15 mouse cellular contexts compared by ENCODE assay signal in genomic region chr7:84120142-84120760, GRCm38 (mm10). TPM values are rescaled to one million over a fixed set of nuclear protein-coding genes. Genes with fewer than 3 reads are reported as not detected.
DNase-seq lines count a peak whose midpoint lies in the region; ATAC-seq and TF ChIP-seq lines count a peak whose summit lies in the region.
"Had no signal": no experiment of that assay in that cellular context is flagged by ENCODE, and none has a peak within 500 bp of the region (broad histone marks: within the 10 kb centered on the region; RNA-seq: fewer than 3 reads in every experiment).

No protein-coding gene starts in this region.

- no peak for TF ChIP-seq CTCF in kidney, adult 2 months (conservative IDR thresholded peaks at IDR 0.05; ENCODE audit: insufficient read depth, insufficient read length, low read depth, low read length)
- no peak for TF ChIP-seq CTCF in thymus, adult 2 months (IDR thresholded peaks at IDR 0.05; ENCODE audit: borderline replicate concordance, control insufficient read depth, extremely low read depth, insufficient read depth, low read length, poor library complexity)
- TF ChIP-seq CTCF in forebrain, postnatal 0 days (IDR thresholded peaks at IDR 0.05; ENCODE audit: low read depth), result no peak

- H3K4me1 ChIP-seq in kidney, adult 2 months (ENCODE audit: control insufficient read depth, insufficient read depth, low read length), result peaks cover 49% of the 10 kb centered on the region
- H3K4me1 ChIP-seq in thymus, adult 2 months (replicated peaks; ENCODE audit: control insufficient read depth, insufficient read depth, low read length), result peaks cover 49% of the 10 kb centered on the region
- peaks cover 41% of the 10 kb centered on the region for H3K4me1 ChIP-seq in liver, embryonic 15.5 days (replicated peaks)
- peaks cover 21% of the 10 kb centered on the region for H3K4me1 ChIP-seq in forebrain, embryonic 15.5 days
- peaks cover 12% of the 10 kb centered on the region; the same call in 1 of the 2 replicates for H3K4me1 ChIP-seq in forebrain, postnatal 0 days (ENCODE audit: insufficient read depth)

- H3K9me3 ChIP-seq in liver, embryonic 15.5 days (replicated peaks), result no peaks in the 10 kb centered on the region
- no peaks in the 10 kb centered on the region for H3K9me3 ChIP-seq in forebrain, embryonic 15.5 days
- no peaks in the 10 kb centered on the region for H3K9me3 ChIP-seq in forebrain, postnatal 0 days (ENCODE audit: low read length)
- H3K9me3 ChIP-seq: embryonic facial prominence, embryonic 13.5 days; forebrain, embryonic 12.5 days; limb, embryonic 12.5 days had no signal

- no peak for TF ChIP-seq POLR2A in kidney, adult 2 months (IDR thresholded peaks at IDR 0.05; ENCODE audit: low read depth, low read length)
- no peak for TF ChIP-seq POLR2A in thymus, adult 2 months (IDR thresholded peaks at IDR 0.05; ENCODE audit: control insufficient read depth, extremely low read depth, insufficient read depth, low read length, poor library complexity)

- DNase-seq in kidney, adult 2 months, result peak; percentile 55
- no peak for DNase-seq in kidney, adult 11 months
- peak; percentile 50 for DNase-seq in thymus, adult 2 months
- no peak for DNase-seq in thymus, postnatal 0 days (ENCODE audit: low spot score)
- DNase-seq in forebrain, postnatal 0 days, result no peak
- DNase-seq: adrenal gland, adult 8-10 months; cerebellum, postnatal 25 days; kidney, postnatal 4 days; lung, postnatal 4 days; midbrain, embryonic 14.5 days had no signal

- H3K27me3 ChIP-seq in kidney, adult 2 months (replicated peaks; ENCODE audit: control insufficient read depth, insufficient read depth, low read length), result no peaks in the 10 kb centered on the region
- no peaks in the 10 kb centered on the region for H3K27me3 ChIP-seq in thymus, adult 2 months (ENCODE audit: control insufficient read depth, insufficient read depth, low read length)
- H3K27me3 ChIP-seq in liver, embryonic 15.5 days, result no peaks in the 10 kb centered on the region
- H3K27me3 ChIP-seq in forebrain, embryonic 15.5 days, result no peaks in the 10 kb centered on the region
- no peaks in the 10 kb centered on the region for H3K27me3 ChIP-seq in forebrain, postnatal 0 days (ENCODE audit: insufficient read depth, low read length)
- H3K27me3 ChIP-seq: embryonic facial prominence, embryonic 13.5 days; forebrain, embryonic 12.5 days; limb, embryonic 12.5 days had no signal

- H3K4me3 ChIP-seq in kidney, adult 2 months (ENCODE audit: insufficient read depth, low read depth, low read length), result no peak overlapping the region
- no peak overlapping the region for H3K4me3 ChIP-seq in thymus, adult 2 months (ENCODE audit: control insufficient read depth, insufficient read depth, low read length)
- no peak overlapping the region for H3K4me3 ChIP-seq in liver, embryonic 15.5 days (replicated peaks)
- H3K4me3 ChIP-seq in forebrain, embryonic 15.5 days, result no peak overlapping the region
- no peak overlapping the region for H3K4me3 ChIP-seq in forebrain, postnatal 0 days (ENCODE audit: low read depth, low read length)
- H3K4me3 ChIP-seq: embryonic facial prominence, embryonic 13.5 days; forebrain, embryonic 12.5 days; limb, embryonic 12.5 days had no signal

- no peak overlapping the region for H3K9ac ChIP-seq in liver, embryonic 15.5 days
- H3K9ac ChIP-seq in forebrain, embryonic 15.5 days (replicated peaks), result no peak overlapping the region
- no peak overlapping the region for H3K9ac ChIP-seq in forebrain, postnatal 0 days
- H3K9ac ChIP-seq: embryonic facial prominence, embryonic 13.5 days; forebrain, embryonic 12.5 days; limb, embryonic 12.5 days had no signal

- H3K27ac ChIP-seq in kidney, adult 2 months (ENCODE audit: insufficient read depth, low read depth, low read length), result peak overlapping the region; percentile 53
- H3K27ac ChIP-seq in thymus, adult 2 months (ENCODE audit: control insufficient read depth, insufficient read depth, low read length), result peak overlapping the region; percentile 98
- H3K27ac ChIP-seq in liver, embryonic 15.5 days (replicated peaks), result 0 out of 2 replicates have a peak overlapping the region, but pooled peaks have one; percentile 14
- no peak overlapping the region for H3K27ac ChIP-seq in forebrain, embryonic 15.5 days (replicated peaks)
- no peak overlapping the region for H3K27ac ChIP-seq in forebrain, postnatal 0 days (ENCODE audit: low read depth, low read length)
- H3K27ac ChIP-seq: embryonic facial prominence, embryonic 13.5 days; forebrain, embryonic 12.5 days; limb, embryonic 12.5 days had no signal

- H3K4me2 ChIP-seq in liver, embryonic 15.5 days, result no peak overlapping the region
- H3K4me2 ChIP-seq in forebrain, embryonic 15.5 days (replicated peaks), result no peak overlapping the region
- H3K4me2 ChIP-seq in forebrain, postnatal 0 days (ENCODE audit: low read depth), result no peak overlapping the region
- H3K4me2 ChIP-seq: embryonic facial prominence, embryonic 13.5 days; forebrain, embryonic 12.5 days; limb, embryonic 12.5 days had no signal

- no peaks in the 10 kb centered on the region for H3K36me3 ChIP-seq in kidney, adult 2 months (ENCODE audit: control insufficient read depth, insufficient read depth, low read length)
- H3K36me3 ChIP-seq in thymus, adult 2 months (ENCODE audit: control insufficient read depth, insufficient read depth, low read length), result no peaks in the 10 kb centered on the region
- no peaks in the 10 kb centered on the region for H3K36me3 ChIP-seq in liver, embryonic 15.5 days (replicated peaks)
- H3K36me3 ChIP-seq in forebrain, embryonic 15.5 days, result no peaks in the 10 kb centered on the region
- no peaks in the 10 kb centered on the region for H3K36me3 ChIP-seq in forebrain, postnatal 0 days (ENCODE audit: insufficient read depth)
- H3K36me3 ChIP-seq: embryonic facial prominence, embryonic 13.5 days; forebrain, embryonic 12.5 days; limb, embryonic 12.5 days had no signal

- 42% methylated on average over 5 of the region's 5 CpGs for WGBS in kidney, adult 2 months
- WGBS in thymus, adult 2 months, result 69% methylated on average over 5 of the region's 5 CpGs
- WGBS in liver, embryonic 15.5 days (ENCODE audit: insufficient replicate concordance), result 51% methylated on average over 5 of the region's 5 CpGs
- WGBS in forebrain, embryonic 15.5 days, result 67% methylated on average over 5 of the region's 5 CpGs
- WGBS in forebrain, postnatal 0 days, result 76% methylated on average over 5 of the region's 5 CpGs

- no peak for ATAC-seq in liver, embryonic 15.5 days (ENCODE audit: insufficient read depth)
- no peak for ATAC-seq in forebrain, embryonic 15.5 days (replicated peaks)
- no peak for ATAC-seq in forebrain, postnatal 0 days

RNA-seq across cellular contexts. Expression of gene Abhd17c, which starts 31.4 kb away (rescaled TPM):
- polyA plus RNA-seq in kidney, adult 2 months (2012; rRNA removed), result 151 and 179 TPM in 2 replicates
- 78.7 and 92.3 TPM in 2 replicates for polyA plus RNA-seq in thymus, adult 2 months (2012; rRNA removed)
- polyA plus RNA-seq in thymus, postnatal 0 days (2015; fragmentation: Nextera tagmentation; extraction: Ambion mirVana), result 38.6 and 46.5 TPM in 2 replicates
- polyA plus RNA-seq in liver, embryonic 15.5 days (2015; fragmentation: Nextera tagmentation; extraction: Ambion mirVana), result 22.3 and 22.9 TPM in 2 replicates
- 74.2 and 84.1 TPM in 2 replicates for polyA plus RNA-seq in forebrain, embryonic 15.5 days (2015; fragmentation: Nextera tagmentation; extraction: Ambion mirVana)
- total RNA-seq in forebrain, postnatal 0 days (2014; rRNA removed), result 92.2 and 102 TPM in 2 replicates
- polyA plus RNA-seq in forebrain, postnatal 0 days (2015; fragmentation: Nextera tagmentation; extraction: Ambion mirVana), result 92.9 and 93.5 TPM in 2 replicates

RNA-seq across cellular contexts. Expression of gene Cemip, which starts 33.9 kb away (rescaled TPM):
- polyA plus RNA-seq in kidney, adult 2 months (2012; rRNA removed), result 0.08 and 0.10 TPM in 2 replicates
- 0.59 and 0.63 TPM in 2 replicates for polyA plus RNA-seq in thymus, adult 2 months (2012; rRNA removed)
- 0.03 TPM in 1 of 2 replicates, not detected in the other for polyA plus RNA-seq in thymus, postnatal 0 days (2015; fragmentation: Nextera tagmentation; extraction: Ambion mirVana)
- polyA plus RNA-seq in liver, embryonic 15.5 days (2015; fragmentation: Nextera tagmentation; extraction: Ambion mirVana), result 0.02 TPM in 1 of 2 replicates, not detected in the other
- 0.70 and 0.72 TPM in 2 replicates for polyA plus RNA-seq in forebrain, embryonic 15.5 days (2015; fragmentation: Nextera tagmentation; extraction: Ambion mirVana)
- total RNA-seq in forebrain, postnatal 0 days (2014; rRNA removed), result 4.4 and 5.5 TPM in 2 replicates
- polyA plus RNA-seq in forebrain, postnatal 0 days (2015; fragmentation: Nextera tagmentation; extraction: Ambion mirVana), result 0.20 and 0.34 TPM in 2 replicates

Comparison
In these comparisons a context has a peak if more than half of its experiments do, and no peak if none do; other contexts are left out.
1. DNase-seq: peak in kidney, adult 2 months (single experiment) and thymus, adult 2 months (single experiment); none in kidney, adult 11 months (single experiment), thymus, postnatal 0 days (single experiment) and forebrain, postnatal 0 days (single experiment).
2. H3K27ac ChIP-seq: peak in kidney, adult 2 months (single experiment), thymus, adult 2 months (single experiment) and liver, embryonic 15.5 days (single experiment); none in forebrain, embryonic 15.5 days (single experiment) and forebrain, postnatal 0 days (single experiment).